Mouse (Mus musculus) liver, adult 2 months (tissue): ENCODE data around the gene Sgk1.

ENCODE experiments used
- CTCF ChIP-seq: fragments of 200-500 bp; IDR thresholded peaks from 2 replicates; pipeline ENCODE4 v1.5.1; 2011; ENCODE audit warnings: low read depth, low read length, control low read depth
- POLR2A ChIP-seq: fragments of 200-500 bp; IDR thresholded peaks from 2 replicates; pipeline ENCODE4 v1.6.1; 2011; ENCODE audit warnings: low read length, control low read depth; ENCODE audit not compliant: insufficient read depth; ENCODE audit errors: extremely low read depth

- TF ChIP-seq CTCF, result no peak
- no peak for TF ChIP-seq POLR2A
These were observed 98.9 kb downstream of the Sgk1 start for GRCm38 (mm10) chr10:21980780-21981435.
